Mouse (Mus musculus) hindbrain, embryonic 12.5 days (tissue): Measurements from ENCODE around the gene Trmt1. TPM values are rescaled to one million over a fixed set of nuclear protein-coding genes. Genes with fewer than 3 reads are reported as not detected.

ENCODE experiments used
- ATAC-seq: fragments of 200-750 bp; cut with Nextera tagmentation; 2 replicates; pipeline ENCODE4 v1.8.0; 2017; ENCODE audit warnings: moderate TSS enrichment; ENCODE audit not compliant: low FRiP score
- H3K27ac ChIP-seq: fragments of 300-500 bp; sonication (generic); 2 replicates; pipeline ENCODE4 v1.5.1; 2016; ENCODE audit warnings: mild to moderate bottlenecking
- H3K27me3 ChIP-seq: fragments of 300-500 bp; sonication (generic); 2 replicates; pipeline ENCODE4 v1.6.1; 2016; ENCODE audit warnings: mild to moderate bottlenecking
- H3K36me3 ChIP-seq: fragments of 300-500 bp; sonication (generic); 2 replicates; pipeline ENCODE4 v1.6.1; 2016; ENCODE audit warnings: mild to moderate bottlenecking
- H3K4me1 ChIP-seq: fragments of 300-500 bp; sonication (generic); 2 replicates; pipeline ENCODE4 v1.6.1; 2016
- H3K4me2 ChIP-seq: fragments of 300-500 bp; sonication (generic); replicated peaks from 2 replicates; pipeline ENCODE4 v1.6.1; 2016; ENCODE audit warnings: mild to moderate bottlenecking
- H3K4me3 ChIP-seq: fragments of 300-500 bp; sonication (generic); 2 replicates; pipeline ENCODE4 v1.5.1; 2016; ENCODE audit warnings: mild to moderate bottlenecking
- H3K9ac ChIP-seq: fragments of 300-500 bp; sonication (generic); 2 replicates; pipeline ENCODE4 v1.6.1; 2016; ENCODE audit warnings: mild to moderate bottlenecking, moderate library complexity
- H3K9me3 ChIP-seq: fragments of 300-500 bp; sonication (generic); replicated peaks from 2 replicates; pipeline ENCODE4 v1.6.1; 2016; ENCODE audit warnings: mild to moderate bottlenecking
- WGBS: fragments of 180-500 bp; shearing (Covaris S2); methylation state at CpG from one replicate; pipeline ENCODE4 v1.1.7; 2016; 5-methylcytosine and 5-hydroxymethylcytosine counted together
- polyA plus RNA-seq: library from polyadenylated mRNA; unstranded; fragments of >200 nt; fragmentation: Nextera tagmentation; extraction: Ambion mirVana; gene quantifications from 2 replicates; pipeline ENCODE4 v1.2.1, GENCODE M21; 2016

Trmt1 gene
- polyA plus RNA-seq, 1 experiment from 2014 or later: 55.9 TPM

DNA sequence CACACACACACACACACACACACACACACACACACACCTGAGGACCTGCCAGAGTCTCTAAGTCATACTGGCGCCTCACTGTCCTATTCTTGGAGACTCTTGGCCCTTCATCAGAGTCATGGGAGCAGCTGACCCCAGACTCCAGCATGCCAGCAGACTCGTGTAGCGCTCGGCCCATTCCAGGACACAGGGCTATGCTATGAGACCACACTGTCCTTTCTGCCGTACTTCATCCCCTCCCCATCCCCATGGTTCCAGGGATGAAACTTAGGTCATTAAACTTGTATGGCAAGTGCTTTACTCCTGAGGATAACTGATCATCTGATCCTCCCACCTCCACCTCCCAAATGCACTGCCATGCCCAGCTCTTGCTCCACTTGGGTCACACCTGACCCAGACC, 32.4 kb downstream of the Trmt1 start:
- no peak overlapping the region for H3K27ac ChIP-seq
- H3K36me3 ChIP-seq: peaks cover 6% of the 10 kb centered on the region; the same call in 1 of the 2 replicates
- peaks cover 50% of the 10 kb centered on the region for H3K4me1 ChIP-seq
- H3K4me3 ChIP-seq: no peak overlapping the region
- no peak for ATAC-seq
- H3K27me3 ChIP-seq: peaks cover 90% of the 10 kb centered on the region
- no peak overlapping the region for H3K4me2 ChIP-seq
- H3K9ac ChIP-seq: no peak overlapping the region
- WGBS: 77% methylated on average over 5 of the region's 5 CpGs
- H3K9me3 ChIP-seq: no peaks in the 10 kb centered on the region

DNA sequence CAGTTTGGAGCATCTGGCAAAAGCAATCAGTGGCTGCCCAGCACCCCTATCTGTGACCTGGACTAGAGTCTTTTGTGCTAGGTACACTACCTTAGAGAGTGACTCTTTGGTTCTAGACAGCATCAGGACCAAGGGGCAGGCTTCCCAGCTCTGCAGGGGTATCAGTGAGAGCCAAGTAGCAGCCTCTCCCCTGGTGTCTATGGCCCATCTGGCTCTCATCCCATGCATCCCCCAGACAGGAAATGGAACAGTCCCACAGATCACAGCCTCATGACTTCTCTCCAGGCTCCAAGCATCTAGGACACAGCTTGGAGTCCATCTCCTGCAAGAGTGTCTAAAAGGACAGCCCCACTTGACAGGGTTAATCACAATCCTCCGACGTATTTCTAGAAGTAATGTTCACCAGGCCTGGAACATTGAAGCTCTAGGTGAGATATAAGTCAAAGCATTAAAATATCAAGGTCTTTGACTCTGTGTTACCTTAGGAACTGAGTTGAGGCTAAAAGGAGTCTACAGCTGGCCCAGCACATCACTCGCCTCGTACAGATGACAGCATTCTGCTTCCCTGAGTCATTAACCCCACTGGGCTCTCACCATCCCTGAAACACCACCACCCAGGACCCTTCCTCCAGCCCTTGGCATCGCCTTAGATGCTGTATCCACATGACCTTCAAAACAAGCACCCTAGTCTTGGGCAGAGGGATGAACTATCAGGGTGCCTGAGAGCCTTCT, 33.0 kb downstream of the Trmt1 start:
- 82% methylated on average over 5 of the region's 5 CpGs for WGBS
- H3K36me3 ChIP-seq: peaks cover 6% of the 10 kb centered on the region; the same call in 1 of the 2 replicates
- H3K9me3 ChIP-seq: no peaks in the 10 kb centered on the region
- H3K4me2 ChIP-seq: no peak overlapping the region
- peaks cover 50% of the 10 kb centered on the region for H3K4me1 ChIP-seq
- no peak overlapping the region for H3K4me3 ChIP-seq
- peaks cover 88% of the 10 kb centered on the region for H3K27me3 ChIP-seq
- no peak overlapping the region for H3K27ac ChIP-seq
- ATAC-seq: no peak
- no peak overlapping the region for H3K9ac ChIP-seq

DNA sequence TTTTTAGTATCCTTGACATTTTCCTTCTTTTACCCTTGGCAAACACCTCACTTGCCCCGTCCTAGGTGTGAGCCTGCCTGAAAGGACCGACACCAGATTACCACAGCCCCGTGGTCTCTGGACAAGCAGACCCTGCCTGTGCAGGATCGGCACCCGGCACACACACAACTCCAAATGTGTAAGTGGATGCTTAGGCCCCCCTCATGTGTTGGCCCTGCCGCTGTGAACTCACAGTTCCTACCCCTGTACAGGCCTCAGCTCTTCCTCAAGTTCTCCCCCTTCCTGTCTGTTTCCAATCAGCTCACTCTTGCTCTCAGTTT, 36.4 kb downstream of the Trmt1 start:
- Histone ChIP-seq H3K9ac (peak overlapping the region; percentile 50), H3K36me3 (peaks cover 6% of the 10 kb centered on the region; the same call in 1 of the 2 replicates), H3K4me3 (no peak overlapping the region), H3K27me3 (peaks cover 72% of the 10 kb centered on the region), H3K4me2 (peak overlapping the region; percentile 28), H3K9me3 (no peaks in the 10 kb centered on the region), H3K27ac (peak overlapping the region; percentile 92), H3K4me1 (peaks cover 50% of the 10 kb centered on the region)
- WGBS: 69% methylated on average over 6 of the region's 6 CpGs
- ATAC-seq: no peak

DNA sequence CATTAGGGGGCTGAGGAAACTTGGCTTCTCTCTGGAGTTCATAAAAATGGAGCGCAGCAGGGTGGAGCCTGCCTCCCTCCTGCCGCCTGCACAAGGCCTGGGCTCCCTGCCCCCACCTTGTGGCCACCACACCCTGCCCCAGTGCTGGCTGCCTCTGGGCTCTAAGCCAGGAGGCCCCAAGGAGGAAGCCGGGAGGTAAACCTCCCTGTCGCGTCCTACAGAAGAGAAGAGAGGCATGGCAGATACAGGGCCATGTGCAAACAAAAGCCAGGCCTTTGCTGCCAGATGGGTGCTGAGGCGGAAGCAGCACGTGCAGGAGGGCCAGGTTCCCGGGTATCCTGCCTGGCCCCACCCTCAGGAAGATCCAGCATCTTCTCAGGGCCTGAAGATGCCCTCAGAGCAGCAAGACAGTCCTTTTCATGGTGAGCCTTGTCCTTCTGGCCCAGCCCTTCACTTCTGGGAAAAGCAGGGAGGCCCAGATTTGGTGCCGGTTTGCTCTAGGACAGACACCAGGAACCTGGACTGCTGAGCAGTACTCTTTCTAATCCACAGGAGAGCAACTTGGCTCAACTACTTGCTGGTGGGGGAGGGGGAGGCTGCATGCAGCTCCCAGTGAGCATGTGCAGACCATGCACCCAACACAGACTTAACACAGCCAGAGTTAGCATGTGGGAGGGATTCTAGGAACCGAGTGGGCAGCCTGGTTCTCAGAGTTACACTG, 36.9 kb downstream of the Trmt1 start, which contains the start of gene G430095P16Rik:
Gene G430095P16Rik (plus strand): TSS at position 158 of the 721 bp plus-strand sequence.
- H3K4me3 ChIP-seq: no peak within 1 kb of the TSS
- peaks cover 52% of the 10 kb centered on the region for H3K4me1 ChIP-seq
- peak within 1 kb of the TSS; percentile 28 for H3K4me2 ChIP-seq
- no peaks in the 10 kb centered on the region for H3K9me3 ChIP-seq
- peaks cover 67% of the 10 kb centered on the region for H3K27me3 ChIP-seq
- H3K36me3 ChIP-seq: peaks cover 6% of the 10 kb centered on the region; the same call in 1 of the 2 replicates
- WGBS: 17% methylated on average over 10 of the region's 10 CpGs
- H3K9ac ChIP-seq: peak within 1 kb of the TSS; percentile 50
- ATAC-seq: peak; percentile 63
- H3K27ac ChIP-seq: peak within 1 kb of the TSS; percentile 92

DNA sequence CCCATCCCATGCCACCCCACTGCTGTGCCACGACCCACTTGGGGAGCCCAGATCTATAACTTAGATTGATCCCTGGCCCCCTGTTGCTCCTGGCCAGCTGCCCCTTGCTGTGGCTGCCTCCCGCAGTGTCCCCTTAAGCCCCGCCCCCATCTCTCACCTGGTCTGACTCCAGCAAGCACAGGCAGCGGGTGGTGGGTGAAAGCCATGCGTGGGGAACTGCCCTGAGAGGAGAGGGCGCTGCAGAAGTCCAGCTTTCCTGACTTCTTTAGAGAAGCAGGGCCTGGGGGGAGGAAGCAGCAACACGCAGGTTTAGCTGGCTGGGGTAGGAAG, 37.4 kb downstream of the Trmt1 start:
- Histone ChIP-seq H3K9me3 (no peaks in the 10 kb centered on the region), H3K27me3 (peaks cover 61% of the 10 kb centered on the region), H3K4me1 (peaks cover 57% of the 10 kb centered on the region), H3K4me3 (no peak overlapping the region), H3K36me3 (peaks cover 6% of the 10 kb centered on the region; the same call in 1 of the 2 replicates), H3K4me2 (peak overlapping the region; percentile 28), H3K27ac (peak overlapping the region; percentile 92), H3K9ac (peak overlapping the region; percentile 50)
- WGBS: 31% methylated on average over 7 of the region's 7 CpGs
- ATAC-seq: peak; percentile 4; the same call in 1 of the 2 replicates

DNA sequence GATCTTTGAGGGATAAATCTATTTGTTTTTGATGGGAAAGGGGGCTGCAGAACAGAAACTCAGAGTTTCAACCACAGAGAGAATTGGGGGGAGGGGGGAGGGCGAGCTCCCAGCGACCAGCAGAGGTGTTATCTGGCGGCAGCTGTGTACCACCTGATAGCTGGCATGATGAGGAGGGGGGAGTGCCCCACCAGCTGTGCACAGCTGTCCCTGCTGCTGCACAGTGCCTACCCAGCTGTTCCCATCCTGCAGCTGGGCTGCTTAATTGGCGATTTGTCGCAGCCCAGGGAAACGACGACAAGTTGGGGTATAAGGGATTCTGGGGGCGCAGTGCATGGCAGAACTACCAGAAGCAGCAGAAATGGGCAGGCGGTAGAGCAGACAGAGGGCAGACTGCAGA, 38.6 kb downstream of the Trmt1 start:
- Histone ChIP-seq H3K4me3 (no peak overlapping the region), H3K4me1 (peaks cover 60% of the 10 kb centered on the region), H3K36me3 (peaks cover 6% of the 10 kb centered on the region; the same call in 1 of the 2 replicates), H3K9ac (no peak overlapping the region), H3K9me3 (no peaks in the 10 kb centered on the region), H3K27me3 (peaks cover 50% of the 10 kb centered on the region), H3K4me2 (no peak overlapping the region), H3K27ac (0 out of 2 replicates have a peak overlapping the region, but pooled peaks have one; percentile 92)
- ATAC-seq: no peak
- 46% methylated on average over 9 of the region's 9 CpGs for WGBS

DNA sequence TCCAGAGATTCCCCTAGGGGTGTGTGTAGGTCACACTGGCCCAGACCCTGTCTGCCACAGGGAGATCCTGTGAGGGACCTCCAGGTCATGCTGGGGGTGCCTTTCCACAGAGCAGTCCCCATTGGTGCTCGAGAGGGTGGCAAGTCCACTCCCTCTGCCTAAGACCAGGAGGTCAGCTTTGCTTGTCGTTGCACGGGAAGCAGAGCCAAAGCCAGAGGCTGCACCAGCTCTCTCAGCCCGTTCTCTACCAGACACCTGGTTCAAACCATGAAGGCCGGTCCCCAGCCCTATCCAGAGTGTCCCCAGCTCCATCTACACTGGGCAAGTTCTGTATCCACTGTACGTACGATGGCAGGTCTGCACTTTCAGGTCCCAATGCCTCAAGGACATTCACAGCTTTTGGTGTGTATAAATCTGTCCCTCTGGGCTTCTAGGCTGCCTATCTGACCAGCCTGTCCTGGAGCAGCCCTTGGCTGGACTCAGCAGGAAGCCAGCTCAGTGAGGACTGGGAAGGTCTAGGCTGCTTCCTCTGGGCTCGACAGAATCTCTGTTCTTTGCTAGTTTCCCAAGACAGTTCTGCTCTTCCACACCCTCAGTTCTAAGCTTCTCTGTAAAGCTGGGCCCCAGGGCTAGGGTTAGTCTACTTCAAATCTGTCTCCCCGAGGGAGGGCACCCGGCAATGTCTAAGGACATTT, 39.3 kb downstream of the Trmt1 start:
- peak overlapping the region; percentile 49 for H3K27ac ChIP-seq
- 61% methylated on average over 10 of the region's 10 CpGs for WGBS
- H3K9ac ChIP-seq: no peak overlapping the region
- peaks cover under 1% of the 10 kb centered on the region; the same call in 1 of the 2 replicates for H3K36me3 ChIP-seq
- H3K4me1 ChIP-seq: peaks cover 64% of the 10 kb centered on the region
- H3K27me3 ChIP-seq: peaks cover 43% of the 10 kb centered on the region
- no peak overlapping the region for H3K4me2 ChIP-seq
- ATAC-seq: no peak
- no peak overlapping the region for H3K4me3 ChIP-seq
- H3K9me3 ChIP-seq: no peaks in the 10 kb centered on the region

DNA sequence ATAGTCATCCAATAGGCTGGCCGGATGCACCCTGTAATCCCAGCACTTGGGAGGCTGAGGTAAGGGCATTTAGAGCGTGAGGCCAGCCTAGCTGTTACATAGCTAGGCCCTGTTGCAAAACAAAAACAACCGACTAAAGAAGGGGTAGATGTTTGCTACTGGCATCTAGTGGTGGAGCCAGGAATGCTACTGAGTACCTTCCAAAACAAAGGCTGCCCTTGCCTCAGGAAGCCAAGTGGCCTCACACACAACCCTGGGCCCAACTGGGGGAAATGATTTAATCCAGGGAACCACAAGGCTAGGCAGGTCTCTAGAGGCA, 39.8 kb downstream of the Trmt1 start:
- Histone ChIP-seq H3K9ac (no peak overlapping the region), H3K4me1 (peaks cover 69% of the 10 kb centered on the region), H3K36me3 (no peaks in the 10 kb centered on the region; the same call in 1 of the 2 replicates), H3K4me3 (no peak overlapping the region), H3K9me3 (no peaks in the 10 kb centered on the region), H3K4me2 (no peak overlapping the region), H3K27me3 (peaks cover 38% of the 10 kb centered on the region), H3K27ac (peak overlapping the region; percentile 49)
- ATAC-seq: no peak
- WGBS: 20% methylated on average over 3 of the region's 3 CpGs

DNA sequence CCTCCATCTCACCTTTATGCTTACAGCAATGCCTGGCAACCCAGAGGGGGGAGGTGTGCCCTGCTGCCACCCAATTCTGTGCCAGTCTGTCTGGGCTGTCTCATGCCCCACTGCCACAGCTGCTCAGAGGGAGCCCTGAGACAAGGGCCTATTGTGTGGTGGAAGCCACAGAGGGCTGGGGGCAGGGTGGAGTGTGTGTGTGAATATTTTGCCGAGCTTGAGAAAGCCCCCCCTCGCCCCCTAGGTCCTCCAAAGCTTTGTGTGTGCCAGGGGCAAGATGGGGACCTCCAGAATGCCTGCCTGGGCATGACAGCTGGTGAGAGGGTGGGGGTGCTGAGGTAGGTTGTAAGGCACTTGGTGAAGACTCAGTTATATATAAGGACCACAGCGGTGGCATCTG, 42.4 kb downstream of the Trmt1 start:
- WGBS: 65% methylated on average over 3 of the region's 3 CpGs
- Histone ChIP-seq H3K4me2 (no peak overlapping the region), H3K36me3 (no peaks in the 10 kb centered on the region), H3K27ac (peak overlapping the region; percentile 58), H3K4me1 (peaks cover 73% of the 10 kb centered on the region), H3K4me3 (no peak overlapping the region), H3K9me3 (no peaks in the 10 kb centered on the region), H3K9ac (no peak overlapping the region), H3K27me3 (peaks cover 33% of the 10 kb centered on the region; the same call in 1 of the 2 replicates)
- ATAC-seq: peak; percentile 80

DNA sequence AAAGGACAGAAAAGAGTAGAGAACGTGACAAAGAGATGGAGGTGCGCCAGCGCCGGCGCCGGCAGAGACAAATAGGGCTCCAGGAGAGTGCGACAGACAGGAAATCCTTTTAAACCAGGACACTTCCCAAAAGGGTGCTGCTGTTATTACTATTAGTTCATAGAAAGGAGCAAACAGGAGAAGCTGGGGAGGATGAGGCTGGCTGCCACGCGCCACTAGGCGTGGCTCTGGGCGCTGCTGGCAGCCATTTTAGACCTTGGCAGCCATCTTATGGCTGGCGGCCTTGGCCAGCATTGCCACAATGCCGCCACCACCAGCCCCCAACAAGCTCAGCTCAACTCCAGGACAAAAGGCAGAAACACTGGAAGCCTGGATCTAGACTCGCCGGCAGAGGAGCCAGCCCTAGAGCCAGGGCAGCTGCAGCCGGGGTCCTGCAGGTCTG, 43.8 kb downstream of the Trmt1 start:
- no peak for ATAC-seq
- Histone ChIP-seq H3K27me3 (peaks cover 37% of the 10 kb centered on the region), H3K4me3 (no peak overlapping the region), H3K4me1 (peaks cover 61% of the 10 kb centered on the region), H3K27ac (peak overlapping the region; percentile 87), H3K9me3 (no peaks in the 10 kb centered on the region), H3K9ac (no peak overlapping the region), H3K4me2 (no peak overlapping the region), H3K36me3 (no peaks in the 10 kb centered on the region)
- WGBS: 93% methylated on average over 16 of the region's 16 CpGs

DNA sequence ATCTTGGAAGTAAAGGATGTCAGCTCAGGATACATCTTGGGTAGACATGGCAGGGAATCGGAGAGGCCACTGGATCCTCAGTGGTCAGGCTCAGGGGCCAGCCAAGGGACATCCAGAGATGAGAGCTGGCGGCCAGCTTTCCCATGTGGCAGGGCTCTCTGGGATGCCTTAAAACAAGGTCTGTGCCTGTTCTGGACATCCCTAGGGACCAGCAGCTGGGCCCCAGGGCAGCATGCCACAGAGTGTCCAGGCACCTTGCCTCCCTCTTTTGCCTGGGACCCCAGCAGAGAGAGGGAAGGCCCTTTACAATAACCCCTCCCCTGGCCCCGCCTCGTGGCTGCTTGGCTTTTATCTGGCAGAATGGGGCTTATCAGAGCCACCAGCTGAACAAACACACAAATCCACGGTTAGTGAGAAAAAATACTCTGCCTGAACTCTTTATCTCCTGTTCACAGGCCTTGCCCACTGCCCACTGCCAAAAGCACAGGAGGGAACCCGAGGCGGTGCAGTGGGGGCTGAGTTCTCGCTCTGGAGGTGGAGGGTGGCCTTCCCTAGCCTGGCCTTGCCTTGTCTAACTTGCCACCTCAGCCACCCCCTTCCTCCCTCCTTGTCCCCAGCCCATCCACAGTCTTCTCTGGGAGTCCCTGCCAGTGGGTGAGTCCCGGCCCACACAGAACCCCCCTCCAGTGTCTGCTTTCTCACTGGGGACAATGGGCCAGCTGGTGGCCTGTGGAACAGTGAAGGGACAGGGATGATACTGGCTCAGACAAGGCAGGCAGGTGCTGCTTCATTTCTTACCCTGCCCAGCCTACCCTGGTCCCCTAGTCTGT, 44.6 kb downstream of the Trmt1 start:
- no peaks in the 10 kb centered on the region for H3K36me3 ChIP-seq
- H3K4me2 ChIP-seq: no peak overlapping the region
- 0 out of 2 replicates have a peak overlapping the region, but pooled peaks have one; percentile 20 for H3K9ac ChIP-seq
- ATAC-seq: peak; percentile 36; the same call in 1 of the 2 replicates
- H3K4me3 ChIP-seq: no peak overlapping the region
- H3K4me1 ChIP-seq: peaks cover 53% of the 10 kb centered on the region
- H3K27ac ChIP-seq: peak overlapping the region; percentile 87
- H3K9me3 ChIP-seq: no peaks in the 10 kb centered on the region
- WGBS: 39% methylated on average over 9 of the region's 9 CpGs
- H3K27me3 ChIP-seq: peaks cover 44% of the 10 kb centered on the region
